Mouse (Mus musculus) brain, embryonic 14.5 days (tissue): ENCODE results near the gene Slc26a8.

Source experiments
- CTCF ChIP-seq: fragments of 200-500 bp; IDR thresholded peaks from 2 replicates; pipeline ENCODE4 v1.5.1; 2012; ENCODE audit warnings: inconsistent platforms, mild to moderate bottlenecking, moderate library complexity, borderline replicate concordance; ENCODE audit not compliant: insufficient read depth, insufficient read length; ENCODE audit errors: extremely low read depth
- POLR2A ChIP-seq: fragments of 200-500 bp; IDR thresholded peaks from 2 replicates; pipeline ENCODE4 v1.6.1; 2012; ENCODE audit warnings: mild to moderate bottlenecking, inconsistent platforms, borderline replicate concordance; ENCODE audit not compliant: poor library complexity, insufficient read depth, insufficient read length, severe bottlenecking; ENCODE audit errors: extremely low read depth

DNA sequence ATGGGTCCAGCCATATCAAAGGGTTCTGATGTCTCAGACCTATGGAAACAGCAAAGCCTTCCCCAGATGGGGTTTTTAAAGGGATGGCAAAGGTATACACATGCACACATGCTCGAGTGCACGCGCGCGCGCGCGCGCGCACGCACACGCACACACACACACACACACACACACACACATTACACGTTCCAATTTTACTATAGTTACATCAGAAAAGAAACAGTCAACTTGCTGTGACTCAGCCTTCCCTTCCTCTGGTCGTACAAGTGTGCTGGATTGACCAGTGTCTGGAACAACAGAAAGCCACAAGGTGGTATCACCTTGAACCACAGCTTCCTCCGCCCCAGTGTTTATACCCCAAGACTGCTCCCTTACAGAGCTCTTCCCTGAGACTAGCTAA, 64.7 kb downstream of the Slc26a8 start:
- no peak for TF ChIP-seq CTCF
- no peak for TF ChIP-seq POLR2A
